Mouse (Mus musculus): ENCODE measurements around the gene Ppm1h.

DNA sequence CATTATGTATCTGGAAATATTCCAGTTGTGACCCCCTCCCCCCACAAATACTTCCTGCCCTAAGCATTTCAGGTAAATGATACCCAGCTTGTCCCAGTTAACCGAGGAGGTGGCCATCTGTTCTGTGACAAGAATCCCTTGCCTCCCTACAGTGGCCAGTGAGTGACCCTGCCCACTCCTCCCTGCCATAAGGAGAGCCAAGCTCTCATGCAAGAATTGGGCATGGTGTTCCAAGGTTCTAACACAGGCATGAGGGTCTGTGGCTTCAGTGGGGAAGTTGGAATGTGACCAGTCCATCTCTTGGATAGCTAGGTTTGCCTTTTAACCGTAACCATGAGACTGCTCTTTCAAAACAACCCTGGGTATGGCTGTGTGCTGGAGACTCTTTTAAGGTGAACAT lies 198.9 kb downstream of the Ppm1h start:
- TF ChIP-seq POLR2A (IDR thresholded peaks at IDR 0.05; ENCODE audit: insufficient read length, low read depth): no peak
- no peak for TF ChIP-seq CEBPB (IDR thresholded peaks at IDR 0.05; ENCODE audit: insufficient read depth, poor library complexity, severe bottlenecking)
- TF ChIP-seq MAX (IDR thresholded peaks at IDR 0.05; ENCODE audit: low read depth): no peak
- no peak for TF ChIP-seq USF1 (IDR thresholded peaks at IDR 0.05; ENCODE audit: low read depth)
- no peak for TF ChIP-seq E2F4 (IDR thresholded peaks at IDR 0.05; ENCODE audit: insufficient read depth)
- TF ChIP-seq TCF12 (IDR thresholded peaks at IDR 0.05; ENCODE audit: insufficient read depth, poor library complexity, severe bottlenecking): no peak
- no peak for TF ChIP-seq TCF3 (IDR thresholded peaks at IDR 0.05; ENCODE audit: insufficient read length, low read depth)
- no peak for TF ChIP-seq SRF (IDR thresholded peaks at IDR 0.05; ENCODE audit: control insufficient read depth, insufficient read length, low read depth)
- no peak for TF ChIP-seq POLR2AphosphoS2 (IDR thresholded peaks at IDR 0.05; ENCODE audit: insufficient read length, low read depth)
- TF ChIP-seq MYOG (IDR thresholded peaks at IDR 0.05; ENCODE audit: control insufficient read depth in 1 of 3, insufficient read depth in 1 of 3, insufficient read length in 2 of 3, low read depth in 2 of 3): no peak

All from myocyte (in vitro differentiated cells).